Mouse (Mus musculus) midbrain, embryonic 13.5 days (tissue): ENCODE measurements around the gene Slc19a1. TPM values are rescaled to one million over a fixed set of nuclear protein-coding genes. Genes with fewer than 3 reads are reported as not detected.
A peak's percentile ranks its signal among the peaks of the same experiment; 100 is the strongest.

ENCODE experiments used
- ATAC-seq: fragments of 200-750 bp; cut with Nextera tagmentation; 2 replicates; pipeline ENCODE4 v1.8.0; 2017; ENCODE audit warnings: mild to moderate bottlenecking, moderate TSS enrichment, moderate library complexity
- H3K27ac ChIP-seq: fragments of 300-500 bp; sonication (generic); 2 replicates; pipeline ENCODE4 v1.5.1; 2015; ENCODE audit warnings: inconsistent platforms, mild to moderate bottlenecking, moderate library complexity
- H3K27me3 ChIP-seq: fragments of 300-500 bp; sonication (generic); 2 replicates; pipeline ENCODE4 v1.6.1; 2015; ENCODE audit warnings: mild to moderate bottlenecking, inconsistent platforms
- H3K36me3 ChIP-seq: fragments of 300-500 bp; sonication (generic); 2 replicates; pipeline ENCODE4 v1.6.1; 2015; ENCODE audit warnings: mild to moderate bottlenecking, inconsistent platforms
- H3K4me1 ChIP-seq: fragments of 300-500 bp; sonication (generic); replicated peaks from 2 replicates; pipeline ENCODE4 v1.6.1; 2015; ENCODE audit warnings: inconsistent platforms
- H3K4me2 ChIP-seq: fragments of 300-500 bp; sonication (generic); replicated peaks from 2 replicates; pipeline ENCODE4 v1.6.1; 2015; ENCODE audit warnings: moderate library complexity, mild to moderate bottlenecking, inconsistent platforms
- H3K4me3 ChIP-seq: fragments of 300-500 bp; sonication (generic); replicated peaks from 2 replicates; pipeline ENCODE4 v1.5.1; 2015; ENCODE audit warnings: mild to moderate bottlenecking, inconsistent platforms
- H3K9ac ChIP-seq: fragments of 300-500 bp; sonication (generic); replicated peaks from 2 replicates; pipeline ENCODE4 v1.6.1; 2015; ENCODE audit warnings: mild to moderate bottlenecking, inconsistent platforms
- H3K9me3 ChIP-seq: fragments of 300-500 bp; sonication (generic); 2 replicates; pipeline ENCODE4 v1.6.1; 2016; ENCODE audit warnings: mild to moderate bottlenecking, inconsistent platforms
- WGBS: fragments of 180-500 bp; shearing (Covaris S2); methylation state at CpG from one replicate; pipeline ENCODE4 v1.1.7; 2015; 5-methylcytosine and 5-hydroxymethylcytosine counted together
- polyA plus RNA-seq: library from polyadenylated mRNA; unstranded; fragments of >200 nt; fragmentation: Nextera tagmentation; extraction: Ambion mirVana; gene quantifications from 2 replicates; pipeline ENCODE4 v1.2.1, GENCODE M21; 2015

Slc19a1 gene
- polyA plus RNA-seq, 1 experiment from 2014 or later = 35.8 TPM

GRCm38 (mm10) chr10:77078961-77079360, 46.9 kb downstream of the Slc19a1 start:
- no peaks in the 10 kb centered on the region for H3K4me1 ChIP-seq
- H3K9me3 ChIP-seq = no peaks in the 10 kb centered on the region
- no peak overlapping the region for H3K27ac ChIP-seq
- peaks cover 6% of the 10 kb centered on the region; the same call in 1 of the 2 replicates for H3K36me3 ChIP-seq
- H3K4me3 ChIP-seq = no peak overlapping the region
- H3K9ac ChIP-seq = no peak overlapping the region
- no peak for ATAC-seq
- WGBS = 86% methylated on average over 8 of the region's 8 CpGs
- no peak overlapping the region for H3K4me2 ChIP-seq
- no peaks in the 10 kb centered on the region for H3K27me3 ChIP-seq

- Histone ChIP-seq H3K27ac (no peak overlapping the region), H3K9me3 (no peaks in the 10 kb centered on the region), H3K4me2 (no peak overlapping the region), H3K4me1 (no peaks in the 10 kb centered on the region), H3K4me3 (no peak overlapping the region), H3K9ac (no peak overlapping the region), H3K36me3 (peaks cover 14% of the 10 kb centered on the region; the same call in 1 of the 2 replicates), H3K27me3 (no peaks in the 10 kb centered on the region)
- WGBS = 26% methylated on average over 3 of the region's 3 CpGs
- ATAC-seq = 0 out of 2 replicates have a peak, but pooled peaks have one; percentile 19
Measured at GRCm38 (mm10) chr10:77082453-77082852, 50.4 kb downstream of the Slc19a1 start.

- Histone ChIP-seq H3K27me3 (no peaks in the 10 kb centered on the region), H3K27ac (no peak overlapping the region)
Measured at GRCm38 (mm10) chr10:77082921-77083320, 50.9 kb downstream of the Slc19a1 start.

GRCm38 (mm10) chr10:77084568-77084967, 52.5 kb downstream of the Slc19a1 start:
- no peak overlapping the region for H3K4me2 ChIP-seq
- 0 out of 2 replicates have a peak overlapping the region, but pooled peaks have one; percentile 23 for H3K9ac ChIP-seq
- ATAC-seq = no peak
- H3K4me1 ChIP-seq = 0 out of 2 replicates have a peak, but pooled peaks cover 5% of the 10 kb centered on the region
- peaks cover 8% of the 10 kb centered on the region; the same call in 1 of the 2 replicates for H3K36me3 ChIP-seq
- no peaks in the 10 kb centered on the region for H3K9me3 ChIP-seq
- no peak overlapping the region for H3K27ac ChIP-seq
- no peaks in the 10 kb centered on the region for H3K27me3 ChIP-seq
- no peak overlapping the region for H3K4me3 ChIP-seq
- whole genome bisulfite sequencing = 85% methylated on average over 1 of the region's 1 CpGs

More at GRCm38 (mm10) chr10:77082921-77083320, 50.9 kb downstream of the Slc19a1 start:
- Histone ChIP-seq H3K9me3 (no peaks in the 10 kb centered on the region), H3K4me3 (no peak overlapping the region), H3K4me2 (no peak overlapping the region), H3K4me1 (no peaks in the 10 kb centered on the region), H3K9ac (no peak overlapping the region), H3K36me3 (peaks cover 11% of the 10 kb centered on the region; the same call in 1 of the 2 replicates)
- 70% methylated on average over 5 of the region's 5 CpGs for WGBS
- ATAC-seq = no peak

GRCm38 (mm10) chr10:77089336-77089735, 57.3 kb downstream of the Slc19a1 start:
- Histone ChIP-seq H3K4me2 (peak overlapping the region; percentile 28), H3K36me3 (peaks cover 24% of the 10 kb centered on the region; the same call in 1 of the 2 replicates), H3K27ac (no peak overlapping the region), H3K4me1 (0 out of 2 replicates have a peak, but pooled peaks cover 7% of the 10 kb centered on the region), H3K4me3 (no peak overlapping the region), H3K9ac (no peak overlapping the region), H3K27me3 (no peaks in the 10 kb centered on the region), H3K9me3 (peaks cover 9% of the 10 kb centered on the region)
- 0 out of 2 replicates have a peak, but pooled peaks have one; percentile 43 for ATAC-seq
- WGBS = 26% methylated on average over 8 of the region's 8 CpGs

- H3K4me2 ChIP-seq = no peak overlapping the region
- H3K36me3 ChIP-seq = peaks cover 22% of the 10 kb centered on the region; the same call in 1 of the 2 replicates
- H3K4me3 ChIP-seq = no peak overlapping the region
- H3K9ac ChIP-seq = no peak overlapping the region
- H3K27me3 ChIP-seq = no peaks in the 10 kb centered on the region
- peaks cover 9% of the 10 kb centered on the region for H3K9me3 ChIP-seq
- H3K27ac ChIP-seq = no peak overlapping the region
- 76% methylated on average over 5 of the region's 5 CpGs for WGBS
- 0 out of 2 replicates have a peak, but pooled peaks cover 7% of the 10 kb centered on the region for H3K4me1 ChIP-seq
- no peak for ATAC-seq
Measured at GRCm38 (mm10) chr10:77090063-77090462, 58.0 kb downstream of the Slc19a1 start.

GRCm38 (mm10) chr10:77091538-77092097, 59.6 kb downstream of the Slc19a1 start:
- 83% methylated on average over 4 of the region's 4 CpGs for WGBS
- Histone ChIP-seq H3K9ac (no peak overlapping the region), H3K27me3 (no peaks in the 10 kb centered on the region), H3K9me3 (peaks cover 9% of the 10 kb centered on the region), H3K4me3 (no peak overlapping the region), H3K36me3 (peaks cover 19% of the 10 kb centered on the region; the same call in 1 of the 2 replicates), H3K4me2 (no peak overlapping the region), H3K27ac (no peak overlapping the region), H3K4me1 (0 out of 2 replicates have a peak, but pooled peaks cover 7% of the 10 kb centered on the region)
- ATAC-seq = no peak

- Histone ChIP-seq H3K9me3 (peaks cover 9% of the 10 kb centered on the region), H3K4me3 (no peak overlapping the region), H3K36me3 (peaks cover 16% of the 10 kb centered on the region; the same call in 1 of the 2 replicates), H3K4me1 (peaks cover 14% of the 10 kb centered on the region), H3K27me3 (no peaks in the 10 kb centered on the region), H3K9ac (no peak overlapping the region), H3K27ac (no peak overlapping the region), H3K4me2 (no peak overlapping the region)
- no peak for ATAC-seq
Measured at GRCm38 (mm10) chr10:77093817-77094216, 61.8 kb downstream of the Slc19a1 start.

- Histone ChIP-seq H3K4me1 (peaks cover 8% of the 10 kb centered on the region), H3K4me2 (no peak overlapping the region), H3K27me3 (no peaks in the 10 kb centered on the region), H3K36me3 (peaks cover 16% of the 10 kb centered on the region; the same call in 1 of the 2 replicates), H3K9me3 (peaks cover 9% of the 10 kb centered on the region), H3K27ac (no peak overlapping the region), H3K4me3 (no peak overlapping the region), H3K9ac (no peak overlapping the region)
- ATAC-seq = no peak
- WGBS = 96% methylated on average over 3 of the region's 3 CpGs
Measured at GRCm38 (mm10) chr10:77095666-77096065, 63.6 kb downstream of the Slc19a1 start.

GRCm38 (mm10) chr10:77097006-77097889, 65.2 kb downstream of the Slc19a1 start:
- Histone ChIP-seq H3K9me3 (peaks cover 10% of the 10 kb centered on the region), H3K4me1 (peaks cover 8% of the 10 kb centered on the region), H3K9ac (no peak overlapping the region), H3K4me2 (no peak overlapping the region), H3K27me3 (no peaks in the 10 kb centered on the region), H3K4me3 (no peak overlapping the region), H3K27ac (no peak overlapping the region; the same call in 1 of the 2 replicates), H3K36me3 (peaks cover 13% of the 10 kb centered on the region; the same call in 1 of the 2 replicates)
- WGBS = 53% methylated on average over 12 of the region's 12 CpGs
- ATAC-seq = no peak

- no peak overlapping the region for H3K27ac ChIP-seq
- H3K9ac ChIP-seq = no peak overlapping the region
- no peak overlapping the region for H3K4me3 ChIP-seq
- H3K4me1 ChIP-seq = peaks cover 8% of the 10 kb centered on the region
- no peaks in the 10 kb centered on the region for H3K27me3 ChIP-seq
- H3K36me3 ChIP-seq = peaks cover 8% of the 10 kb centered on the region; the same call in 1 of the 2 replicates
- WGBS = 97% methylated on average over 4 of the region's 4 CpGs
- no peak for ATAC-seq
- H3K4me2 ChIP-seq = no peak overlapping the region
- H3K9me3 ChIP-seq = peaks cover 8% of the 10 kb centered on the region
Measured at GRCm38 (mm10) chr10:77097890-77098200, 65.8 kb downstream of the Slc19a1 start.

- Histone ChIP-seq H3K27me3 (no peaks in the 10 kb centered on the region), H3K9ac (no peak overlapping the region), H3K9me3 (peaks cover 4% of the 10 kb centered on the region; the same call in 1 of the 2 replicates), H3K4me2 (no peak overlapping the region), H3K36me3 (0 out of 2 replicates have a peak, but pooled peaks cover 5% of the 10 kb centered on the region), H3K4me1 (peaks cover 8% of the 10 kb centered on the region), H3K27ac (no peak overlapping the region), H3K4me3 (no peak overlapping the region)
- WGBS = 91% methylated on average over 2 of the region's 2 CpGs
- ATAC-seq = no peak
Measured at GRCm38 (mm10) chr10:77098619-77099018, 66.6 kb downstream of the Slc19a1 start.
